Mouse (Mus musculus): ENCODE results near the gene BC034090. TPM values are rescaled to one million over a fixed set of nuclear protein-coding genes. Genes with fewer than 3 reads are reported as not detected.

BC034090 gene
- polyA plus RNA-seq, 1 experiment from 2014 or later: 7.5 TPM

- WGBS: 79% methylated on average over 7 of the region's 7 CpGs
- Histone ChIP-seq H3K9me3 (no peaks in the 10 kb centered on the region), H3K4me1 (peaks cover 76% of the 10 kb centered on the region), H3K27ac (no peak overlapping the region), H3K4me3 (no peak overlapping the region), H3K36me3 (peaks cover 13% of the 10 kb centered on the region), H3K4me2 (no peak overlapping the region), H3K9ac (no peak overlapping the region), H3K27me3 (no peaks in the 10 kb centered on the region)
- no peak for ATAC-seq (ENCODE audit: insufficient number of reproducible peaks, insufficient read depth, low FRiP score, low TSS enrichment, low read depth)
Observed at GRCm38 (mm10) chr1:155213912-155214311, 30.3 kb downstream of the BC034090 start.

GRCm38 (mm10) chr1:155212936-155213774, 31.1 kb downstream of the BC034090 start:
- Histone ChIP-seq H3K4me2 (no peak overlapping the region), H3K4me1 (peaks cover 76% of the 10 kb centered on the region), H3K4me3 (no peak overlapping the region), H3K9ac (peak overlapping the region; percentile 57), H3K9me3 (no peaks in the 10 kb centered on the region), H3K27me3 (no peaks in the 10 kb centered on the region), H3K27ac (peak overlapping the region; percentile 48), H3K36me3 (peaks cover 13% of the 10 kb centered on the region)
- WGBS: 27% methylated on average over 18 of the region's 18 CpGs
- no peak for ATAC-seq (ENCODE audit: insufficient number of reproducible peaks, insufficient read depth, low FRiP score, low TSS enrichment, low read depth)

GRCm38 (mm10) chr1:155212493-155212892, 31.8 kb downstream of the BC034090 start:
- peaks cover 12% of the 10 kb centered on the region for H3K36me3 ChIP-seq
- WGBS: 16% methylated on average over 6 of the region's 6 CpGs
- peaks cover 76% of the 10 kb centered on the region for H3K4me1 ChIP-seq
- peak overlapping the region; percentile 45 for H3K27ac ChIP-seq
- no peak overlapping the region; the same call in 1 of the 2 replicates for H3K4me2 ChIP-seq
- H3K9ac ChIP-seq: peak overlapping the region; percentile 49
- H3K27me3 ChIP-seq: no peaks in the 10 kb centered on the region
- no peak for ATAC-seq (ENCODE audit: insufficient number of reproducible peaks, insufficient read depth, low FRiP score, low TSS enrichment, low read depth)
- H3K9me3 ChIP-seq: no peaks in the 10 kb centered on the region
- H3K4me3 ChIP-seq: no peak overlapping the region

- 35% methylated on average over 4 of the region's 4 CpGs for WGBS
- no peaks in the 10 kb centered on the region for H3K9me3 ChIP-seq
- no peaks in the 10 kb centered on the region for H3K27me3 ChIP-seq
- peak overlapping the region; percentile 49 for H3K9ac ChIP-seq
- H3K36me3 ChIP-seq: peaks cover 12% of the 10 kb centered on the region
- H3K4me1 ChIP-seq: peaks cover 72% of the 10 kb centered on the region
- ATAC-seq (ENCODE audit: insufficient number of reproducible peaks, insufficient read depth, low FRiP score, low TSS enrichment, low read depth): no peak
- no peak overlapping the region for H3K4me3 ChIP-seq
- H3K27ac ChIP-seq: peak overlapping the region; percentile 45
- no peak overlapping the region; the same call in 1 of the 2 replicates for H3K4me2 ChIP-seq
Observed at GRCm38 (mm10) chr1:155212081-155212480, 32.2 kb downstream of the BC034090 start.

GRCm38 (mm10) chr1:155211017-155211416, 33.2 kb downstream of the BC034090 start:
- ATAC-seq (ENCODE audit: insufficient number of reproducible peaks, insufficient read depth, low FRiP score, low TSS enrichment, low read depth): no peak
- Histone ChIP-seq H3K9me3 (no peaks in the 10 kb centered on the region), H3K9ac (0 out of 2 replicates have a peak overlapping the region, but pooled peaks have one; percentile 16), H3K4me1 (peaks cover 68% of the 10 kb centered on the region), H3K36me3 (peaks cover 17% of the 10 kb centered on the region), H3K27me3 (no peaks in the 10 kb centered on the region), H3K27ac (no peak overlapping the region), H3K4me2 (no peak overlapping the region), H3K4me3 (no peak overlapping the region)
- WGBS: 8% methylated on average over 7 of the region's 7 CpGs

GRCm38 (mm10) chr1:155210011-155210763, 34.1 kb downstream of the BC034090 start:
- ATAC-seq (ENCODE audit: insufficient number of reproducible peaks, insufficient read depth, low FRiP score, low TSS enrichment, low read depth): no peak
- Histone ChIP-seq H3K36me3 (peaks cover 24% of the 10 kb centered on the region), H3K27ac (0 out of 2 replicates have a peak overlapping the region, but pooled peaks have one; percentile 22), H3K4me3 (no peak overlapping the region), H3K9me3 (no peaks in the 10 kb centered on the region), H3K4me2 (no peak overlapping the region), H3K9ac (no peak overlapping the region), H3K4me1 (peaks cover 68% of the 10 kb centered on the region), H3K27me3 (no peaks in the 10 kb centered on the region)
- 65% methylated on average over 11 of the region's 11 CpGs for WGBS

GRCm38 (mm10) chr1:155207859-155208258, 36.4 kb downstream of the BC034090 start:
- H3K9ac ChIP-seq: no peak overlapping the region
- 68% methylated on average over 3 of the region's 3 CpGs for WGBS
- H3K36me3 ChIP-seq: peaks cover 33% of the 10 kb centered on the region
- peaks cover 62% of the 10 kb centered on the region for H3K4me1 ChIP-seq
- ATAC-seq (ENCODE audit: insufficient number of reproducible peaks, insufficient read depth, low FRiP score, low TSS enrichment, low read depth): no peak
- H3K4me3 ChIP-seq: no peak overlapping the region
- no peaks in the 10 kb centered on the region for H3K9me3 ChIP-seq
- H3K27me3 ChIP-seq: no peaks in the 10 kb centered on the region
- no peak overlapping the region for H3K4me2 ChIP-seq
- H3K27ac ChIP-seq: 0 out of 2 replicates have a peak overlapping the region, but pooled peaks have one; percentile 8

GRCm38 (mm10) chr1:155205822-155206660, 38.2 kb downstream of the BC034090 start:
- 76% methylated on average over 19 of the region's 19 CpGs for WGBS
- ATAC-seq (ENCODE audit: insufficient number of reproducible peaks, insufficient read depth, low FRiP score, low TSS enrichment, low read depth): no peak
- Histone ChIP-seq H3K27ac (peak overlapping the region; percentile 5; the same call in 1 of the 2 replicates), H3K4me3 (no peak overlapping the region), H3K9ac (no peak overlapping the region), H3K36me3 (peaks cover 52% of the 10 kb centered on the region), H3K27me3 (no peaks in the 10 kb centered on the region), H3K9me3 (no peaks in the 10 kb centered on the region), H3K4me2 (no peak overlapping the region), H3K4me1 (peaks cover 57% of the 10 kb centered on the region)

GRCm38 (mm10) chr1:155205311-155205710, 38.9 kb downstream of the BC034090 start:
- Histone ChIP-seq H3K36me3 (peaks cover 59% of the 10 kb centered on the region), H3K4me2 (no peak overlapping the region), H3K9me3 (no peaks in the 10 kb centered on the region), H3K9ac (no peak overlapping the region), H3K4me3 (no peak overlapping the region), H3K27ac (0 out of 2 replicates have a peak overlapping the region, but pooled peaks have one; percentile 33), H3K27me3 (no peaks in the 10 kb centered on the region), H3K4me1 (peaks cover 50% of the 10 kb centered on the region)
- WGBS: 48% methylated on average over 7 of the region's 7 CpGs
- no peak for ATAC-seq (ENCODE audit: insufficient number of reproducible peaks, insufficient read depth, low FRiP score, low TSS enrichment, low read depth)

- Histone ChIP-seq H3K27ac (peak overlapping the region; percentile 81), H3K4me1 (peaks cover 47% of the 10 kb centered on the region), H3K9ac (no peak overlapping the region), H3K4me2 (no peak overlapping the region), H3K4me3 (no peak overlapping the region), H3K36me3 (peaks cover 63% of the 10 kb centered on the region), H3K9me3 (no peaks in the 10 kb centered on the region), H3K27me3 (no peaks in the 10 kb centered on the region)
- 73% methylated on average over 8 of the region's 8 CpGs for WGBS
- ATAC-seq (ENCODE audit: insufficient number of reproducible peaks, insufficient read depth, low FRiP score, low TSS enrichment, low read depth): no peak
Observed at GRCm38 (mm10) chr1:155204560-155205162, 39.6 kb downstream of the BC034090 start.

GRCm38 (mm10) chr1:155203954-155204353, 40.3 kb downstream of the BC034090 start:
- WGBS: 89% methylated on average over 12 of the region's 12 CpGs
- Histone ChIP-seq H3K9ac (no peak overlapping the region), H3K4me2 (no peak overlapping the region), H3K4me1 (peaks cover 44% of the 10 kb centered on the region), H3K27ac (peak overlapping the region; percentile 81), H3K4me3 (no peak overlapping the region), H3K9me3 (no peaks in the 10 kb centered on the region), H3K36me3 (peaks cover 69% of the 10 kb centered on the region), H3K27me3 (no peaks in the 10 kb centered on the region)
- ATAC-seq (ENCODE audit: insufficient number of reproducible peaks, insufficient read depth, low FRiP score, low TSS enrichment, low read depth): no peak
